Mouse (Mus musculus): ENCODE data around the gene Krt24. TPM values are rescaled to one million over a fixed set of nuclear protein-coding genes. Genes with fewer than 3 reads are reported as not detected.

Gene Krt24
- not detected for total RNA-seq (2018; cell fraction: chromatin; rRNA removed)
- not detected for total RNA-seq (2018; cell fraction: cytosol; rRNA removed)
- not detected for total RNA-seq (2018; cell fraction: nucleus; rRNA removed)
- polyA plus RNA-seq (2018) = not detected in 3 replicates

GRCm38 (mm10) chr11:99284833-99285312, at the start of gene Krt24:
Gene Krt24 (minus strand): TSS chr11:99285262.
- 60% methylated on average over 10 of the region's 11 CpGs for WGBS (ENCODE audit: missing documents)

GRCm38 (mm10) chr11:99333426-99333825, 48.4 kb upstream of the Krt24 start:
- no peak overlapping the region for H3K27ac ChIP-seq
- H3K4me3 ChIP-seq (ENCODE audit: inconsistent target) = no peak overlapping the region
- H3K79me2 ChIP-seq (ENCODE audit: inconsistent target) = no peaks in the 10 kb centered on the region
- WGBS (ENCODE audit: missing documents) = 83% methylated on average over 13 of the region's 13 CpGs
- no peaks in the 10 kb centered on the region for H3K36me3 ChIP-seq (ENCODE audit: inconsistent target)

More at GRCm38 (mm10) chr11:99284833-99285312, at the start of gene Krt24:
- Histone ChIP-seq H3K79me2 (ENCODE audit: inconsistent target) (no peaks in the 10 kb centered on the region), H3K36me3 (ENCODE audit: inconsistent target) (no peaks in the 10 kb centered on the region), H3K4me3 (ENCODE audit: inconsistent target) (no peak within 1 kb of the TSS), H3K27ac (no peak within 1 kb of the TSS)

- WGBS (ENCODE audit: missing documents) = 81% methylated on average over 2 of the region's 2 CpGs
- Histone ChIP-seq H3K27ac (no peak overlapping the region), H3K36me3 (ENCODE audit: inconsistent target) (no peaks in the 10 kb centered on the region), H3K79me2 (ENCODE audit: inconsistent target) (no peaks in the 10 kb centered on the region), H3K4me3 (ENCODE audit: inconsistent target) (no peak overlapping the region)
Measured at GRCm38 (mm10) chr11:99329655-99330054, 44.6 kb upstream of the Krt24 start.

- Histone ChIP-seq H3K36me3 (ENCODE audit: inconsistent target) (no peaks in the 10 kb centered on the region), H3K79me2 (ENCODE audit: inconsistent target) (no peaks in the 10 kb centered on the region), H3K4me3 (ENCODE audit: inconsistent target) (no peak within 1 kb of the TSS), H3K27ac (no peak within 1 kb of the TSS)
- 92% methylated on average over 11 of the region's 11 CpGs for WGBS (ENCODE audit: missing documents)
Measured at GRCm38 (mm10) chr11:99322851-99323250, 37.8 kb upstream of the Krt24 start, which contains the start of gene Krt25. Gene Krt25 (minus strand): TSS chr11:99322951.

DNA sequence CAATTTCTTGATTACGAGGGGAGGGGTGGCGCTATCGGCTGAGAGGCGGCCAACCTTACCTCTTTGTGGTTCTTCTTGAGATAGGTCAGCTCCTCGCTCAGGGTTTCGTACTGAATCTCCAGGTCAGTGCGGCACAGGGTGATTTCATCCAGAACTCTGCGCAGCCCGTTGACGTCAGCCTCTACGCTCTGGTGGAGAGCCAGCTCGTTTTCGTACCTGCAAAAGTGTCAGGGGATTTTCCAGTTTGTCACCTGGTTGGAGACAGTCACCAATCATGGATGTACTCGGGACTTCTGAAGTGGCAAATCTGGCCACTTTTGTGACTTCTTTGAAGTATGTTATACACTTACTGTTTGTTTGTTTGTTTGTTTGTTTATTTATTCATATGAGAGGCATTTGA, 36.0 kb upstream of the Krt24 start:
- Histone ChIP-seq H3K27ac (no peak overlapping the region), H3K79me2 (ENCODE audit: inconsistent target) (no peaks in the 10 kb centered on the region), H3K4me3 (ENCODE audit: inconsistent target) (no peak overlapping the region), H3K36me3 (ENCODE audit: inconsistent target) (no peaks in the 10 kb centered on the region)
- WGBS (ENCODE audit: missing documents) = 90% methylated on average over 14 of the region's 14 CpGs

- Histone ChIP-seq H3K36me3 (ENCODE audit: inconsistent target) (no peaks in the 10 kb centered on the region), H3K79me2 (ENCODE audit: inconsistent target) (no peaks in the 10 kb centered on the region), H3K4me3 (ENCODE audit: inconsistent target) (no peak overlapping the region), H3K27ac (no peak overlapping the region)
- WGBS (ENCODE audit: missing documents) = 73% methylated on average over 9 of the region's 9 CpGs
Measured at GRCm38 (mm10) chr11:99319127-99319526, 34.1 kb upstream of the Krt24 start.

GRCm38 (mm10) chr11:99316543-99316942, 31.5 kb upstream of the Krt24 start:
- H3K36me3 ChIP-seq (ENCODE audit: inconsistent target) = no peaks in the 10 kb centered on the region
- WGBS (ENCODE audit: missing documents) = 86% methylated on average over 8 of the region's 8 CpGs

DNA sequence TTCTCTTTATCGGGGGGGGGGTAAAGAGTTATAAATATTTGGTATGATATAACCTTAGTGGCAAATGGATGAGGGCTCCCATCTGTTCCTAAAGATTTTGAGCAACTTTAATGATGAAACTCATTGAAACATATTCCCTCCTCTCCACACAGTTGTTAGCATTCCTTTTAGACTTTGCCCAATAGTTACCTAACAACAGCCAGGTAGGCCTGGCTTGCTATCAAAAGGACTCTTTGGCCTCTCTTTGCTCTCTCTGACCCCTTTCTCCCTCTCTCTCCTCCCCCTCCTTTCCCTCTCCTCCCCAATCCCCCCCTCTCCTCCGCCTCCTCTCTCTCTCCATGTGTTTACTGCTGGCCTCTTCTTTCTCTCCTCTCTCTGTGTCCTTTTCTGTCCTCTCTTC, 29.5 kb upstream of the Krt24 start:
- no peaks in the 10 kb centered on the region for H3K36me3 ChIP-seq (ENCODE audit: inconsistent target)
- 94% methylated on average over 2 of the region's 2 CpGs for WGBS (ENCODE audit: missing documents)
- no peaks in the 10 kb centered on the region for H3K79me2 ChIP-seq (ENCODE audit: inconsistent target)
- H3K27ac ChIP-seq = no peak overlapping the region
- no peak overlapping the region for H3K4me3 ChIP-seq (ENCODE audit: inconsistent target)

More at GRCm38 (mm10) chr11:99316543-99316942, 31.5 kb upstream of the Krt24 start:
- H3K79me2 ChIP-seq (ENCODE audit: inconsistent target) = no peaks in the 10 kb centered on the region
- no peak overlapping the region for H3K27ac ChIP-seq
- no peak overlapping the region for H3K4me3 ChIP-seq (ENCODE audit: inconsistent target)

DNA sequence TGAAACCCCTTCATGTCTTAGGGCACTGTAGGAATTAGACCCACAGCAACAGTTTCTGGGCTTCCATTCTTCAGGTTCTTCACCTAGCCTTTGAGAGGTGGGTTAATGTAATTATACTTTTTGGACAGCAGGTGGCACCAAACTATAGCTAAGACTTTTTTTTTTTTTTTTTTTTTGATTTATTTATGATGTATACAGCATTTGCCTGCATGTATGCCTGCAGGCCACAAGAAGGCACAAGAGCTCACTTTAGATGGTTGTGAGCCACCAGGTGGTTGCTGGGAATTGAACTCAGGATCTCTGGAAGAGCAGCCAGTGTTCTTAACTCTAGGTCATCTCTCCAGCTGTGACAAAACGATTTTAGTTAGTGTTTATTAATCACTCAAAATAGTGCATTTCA, 25.8 kb upstream of the Krt24 start:
- Histone ChIP-seq H3K79me2 (ENCODE audit: inconsistent target) (no peaks in the 10 kb centered on the region), H3K4me3 (ENCODE audit: inconsistent target) (no peak overlapping the region), H3K36me3 (ENCODE audit: inconsistent target) (no peaks in the 10 kb centered on the region), H3K27ac (no peak overlapping the region)
- WGBS (ENCODE audit: missing documents) = 86% methylated on average over 1 of the region's 1 CpGs

DNA sequence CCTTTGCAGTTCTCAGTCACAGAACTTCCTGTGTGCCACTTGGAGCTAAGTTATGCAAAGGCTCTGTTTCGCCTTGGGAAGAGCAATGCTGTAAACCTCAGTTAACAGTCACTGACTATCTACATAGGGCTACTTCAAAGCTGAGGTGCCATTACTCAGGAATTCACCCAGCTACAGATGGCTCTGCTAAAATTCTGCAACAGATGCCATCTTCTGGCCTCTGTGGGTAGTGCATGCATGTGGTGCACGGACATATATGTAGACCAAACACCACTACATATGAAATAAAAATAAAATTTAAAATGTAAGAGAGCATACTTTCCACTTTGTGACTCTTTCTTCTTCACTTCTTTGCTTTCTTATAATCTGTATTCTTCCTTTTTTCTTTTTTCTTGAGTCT, 22.5 kb upstream of the Krt24 start:
- 21% methylated on average over 2 of the region's 2 CpGs for WGBS (ENCODE audit: missing documents)
- H3K27ac ChIP-seq = no peak overlapping the region
- H3K4me3 ChIP-seq (ENCODE audit: inconsistent target) = no peak overlapping the region
- no peaks in the 10 kb centered on the region for H3K79me2 ChIP-seq (ENCODE audit: inconsistent target)
- no peaks in the 10 kb centered on the region for H3K36me3 ChIP-seq (ENCODE audit: inconsistent target)

GRCm38 (mm10) chr11:99295039-99295438, 10.0 kb upstream of the Krt24 start:
- 50% methylated on average over 5 of the region's 5 CpGs for WGBS (ENCODE audit: missing documents)
- no peak overlapping the region for H3K4me3 ChIP-seq (ENCODE audit: inconsistent target)
- no peaks in the 10 kb centered on the region for H3K79me2 ChIP-seq (ENCODE audit: inconsistent target)
- no peak overlapping the region for H3K27ac ChIP-seq
- H3K36me3 ChIP-seq (ENCODE audit: inconsistent target) = no peaks in the 10 kb centered on the region

DNA sequence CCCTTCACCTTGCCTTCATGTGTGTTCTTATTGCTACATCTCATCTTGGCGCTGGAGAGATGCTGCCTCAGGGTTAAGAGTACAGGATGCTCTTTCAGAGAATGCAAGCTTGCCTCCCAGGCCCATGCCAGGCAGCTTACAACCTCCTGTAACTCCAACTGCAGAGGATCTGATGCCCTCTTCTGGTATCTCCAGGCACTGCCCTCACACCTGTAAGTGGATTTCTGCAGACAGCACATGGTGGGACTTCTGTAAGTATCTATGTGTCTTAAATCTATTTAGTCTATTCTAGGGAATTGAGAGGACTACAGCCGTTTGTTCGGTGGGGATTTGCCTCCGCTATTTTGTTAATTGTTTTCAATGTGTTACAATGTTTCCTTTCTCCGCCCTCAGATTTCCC, 7.8 kb upstream of the Krt24 start:
- H3K27ac ChIP-seq = no peak overlapping the region
- 74% methylated on average over 5 of the region's 5 CpGs for WGBS (ENCODE audit: missing documents)
- H3K4me3 ChIP-seq (ENCODE audit: inconsistent target) = no peak overlapping the region
- no peaks in the 10 kb centered on the region for H3K79me2 ChIP-seq (ENCODE audit: inconsistent target)
- H3K36me3 ChIP-seq (ENCODE audit: inconsistent target) = no peaks in the 10 kb centered on the region

DNA sequence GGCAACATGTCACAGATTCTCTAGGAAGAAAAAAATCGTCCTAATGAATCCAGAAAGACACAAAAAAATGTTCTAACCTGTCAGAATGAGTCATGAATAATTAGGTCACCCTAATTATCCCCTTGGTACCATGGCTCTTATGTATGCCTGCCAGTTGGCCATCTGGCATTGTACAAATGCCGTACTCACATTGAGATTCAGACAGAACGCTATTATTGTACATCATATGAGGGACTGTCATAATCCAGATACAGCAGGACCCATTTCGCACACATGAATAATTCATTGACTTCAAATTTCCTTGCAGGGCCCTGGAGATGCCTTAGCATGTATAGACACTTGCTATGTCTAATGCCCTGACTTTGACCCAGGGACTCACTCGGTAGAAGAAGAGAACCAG, 1.1 kb downstream of the Krt24 start:
- Histone ChIP-seq H3K79me2 (ENCODE audit: inconsistent target) (no peaks in the 10 kb centered on the region), H3K36me3 (ENCODE audit: inconsistent target) (no peaks in the 10 kb centered on the region), H3K4me3 (ENCODE audit: inconsistent target) (no peak overlapping the region), H3K27ac (no peak overlapping the region)
- 89% methylated on average over 5 of the region's 5 CpGs for WGBS (ENCODE audit: missing documents)

DNA sequence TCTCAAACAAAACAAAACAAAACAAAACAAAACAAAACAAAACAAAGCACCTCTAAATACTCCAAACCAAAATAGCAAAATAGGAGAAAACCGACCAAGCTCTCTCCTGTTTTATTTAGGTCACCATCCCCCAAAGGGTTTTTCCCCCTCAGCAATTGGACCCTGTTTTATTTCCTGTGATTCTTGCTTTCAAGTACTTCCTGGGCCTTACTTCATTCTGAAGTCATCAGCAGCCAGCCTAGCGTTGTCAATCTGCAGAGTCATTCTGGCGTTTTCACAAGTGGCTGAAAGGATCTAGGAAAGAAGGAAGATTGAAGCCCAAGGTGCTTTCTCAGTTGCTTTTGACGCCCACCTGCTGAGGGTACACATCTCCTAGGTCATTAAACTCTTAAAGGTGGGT, 1.7 kb downstream of the Krt24 start:
- no peaks in the 10 kb centered on the region for H3K36me3 ChIP-seq (ENCODE audit: inconsistent target)
- H3K4me3 ChIP-seq (ENCODE audit: inconsistent target) = no peak overlapping the region
- H3K79me2 ChIP-seq (ENCODE audit: inconsistent target) = no peaks in the 10 kb centered on the region
- WGBS (ENCODE audit: missing documents) = 25% methylated on average over 4 of the region's 4 CpGs
- no peak overlapping the region for H3K27ac ChIP-seq

- Histone ChIP-seq H3K4me3 (ENCODE audit: inconsistent target) (no peak overlapping the region), H3K27ac (no peak overlapping the region), H3K36me3 (ENCODE audit: inconsistent target) (no peaks in the 10 kb centered on the region), H3K79me2 (ENCODE audit: inconsistent target) (no peaks in the 10 kb centered on the region)
- 94% methylated on average over 9 of the region's 9 CpGs for WGBS (ENCODE audit: missing documents)
Measured at GRCm38 (mm10) chr11:99281116-99281515, 3.9 kb downstream of the Krt24 start.

- 30% methylated on average over 5 of the region's 5 CpGs for WGBS (ENCODE audit: missing documents)
- Histone ChIP-seq H3K79me2 (ENCODE audit: inconsistent target) (no peaks in the 10 kb centered on the region), H3K27ac (no peak overlapping the region), H3K36me3 (ENCODE audit: inconsistent target) (no peaks in the 10 kb centered on the region), H3K4me3 (ENCODE audit: inconsistent target) (no peak overlapping the region)
Measured at GRCm38 (mm10) chr11:99279986-99280385, 5.1 kb downstream of the Krt24 start.

Measured in macrophage (primary cell).